Mouse (Mus musculus): ENCODE measurements around the gene Ppp1cc.
"Not testable (repeated sequence)": the region's sequence is repeated elsewhere in the genome, so short reads cannot be mapped to it uniquely, and the experiment has no call there.

Ppp1cc gene

GRCm38 (mm10) chr5:122166636-122167161 lies 8.6 kb downstream of the Ppp1cc start:
- no peak for DNase-seq

- no peak for DNase-seq
These were observed 10.4 kb downstream of the Ppp1cc start for GRCm38 (mm10) chr5:122168344-122169069.

GRCm38 (mm10) chr5:122171058-122171457 lies 13.0 kb downstream of the Ppp1cc start:
- DNase-seq, result no peak

GRCm38 (mm10) chr5:122175402-122175801 lies 17.3 kb downstream of the Ppp1cc start:
- no peak for DNase-seq

- no peak for DNase-seq
These were observed 17.9 kb downstream of the Ppp1cc start for GRCm38 (mm10) chr5:122175961-122176360.

- peak; percentile 77 for DNase-seq
These were observed 18.3 kb downstream of the Ppp1cc start for GRCm38 (mm10) chr5:122176398-122176797.

- no peak for DNase-seq
These were observed 21.6 kb downstream of the Ppp1cc start for GRCm38 (mm10) chr5:122179665-122180064.

- DNase-seq, result no peak
These were observed 26.3 kb downstream of the Ppp1cc start for GRCm38 (mm10) chr5:122184283-122184806.

GRCm38 (mm10) chr5:122184858-122185257 lies 26.8 kb downstream of the Ppp1cc start:
- DNase-seq, result not testable (repeated sequence)

- no peak for DNase-seq
These were observed 31.0 kb downstream of the Ppp1cc start for GRCm38 (mm10) chr5:122189115-122189514.

GRCm38 (mm10) chr5:122190465-122190864 lies 32.4 kb downstream of the Ppp1cc start:
- DNase-seq, result no peak

- peak; percentile 40 for DNase-seq
These were observed 33.4 kb downstream of the Ppp1cc start for GRCm38 (mm10) chr5:122191269-122192063.

GRCm38 (mm10) chr5:122192347-122192746 lies 34.3 kb downstream of the Ppp1cc start:
- DNase-seq, result no peak

GRCm38 (mm10) chr5:122200872-122201271 lies 42.8 kb downstream of the Ppp1cc start:
- no peak for DNase-seq

- DNase-seq, result no peak
These were observed 43.8 kb downstream of the Ppp1cc start for GRCm38 (mm10) chr5:122201904-122202303.

GRCm38 (mm10) chr5:122204180-122204579 lies 46.1 kb downstream of the Ppp1cc start:
- no peak for DNase-seq

- DNase-seq, result no peak
These were observed 48.4 kb downstream of the Ppp1cc start, which contains the start of gene Hvcn1 for GRCm38 (mm10) chr5:122206475-122206874. Hvcn1 (plus strand) TSS chr5:122206804.

GRCm38 (mm10) chr5:122208909-122209308 lies 50.8 kb downstream of the Ppp1cc start:
- no peak for DNase-seq

GRCm38 (mm10) chr5:122209591-122210368 lies 51.7 kb downstream of the Ppp1cc start:
- peak; percentile 79 for DNase-seq

- DNase-seq, result no peak
These were observed 52.8 kb downstream of the Ppp1cc start for GRCm38 (mm10) chr5:122210890-122211289.

- DNase-seq, result no peak
These were observed 54.0 kb downstream of the Ppp1cc start for GRCm38 (mm10) chr5:122212125-122212524.

- not testable (repeated sequence) for DNase-seq
These were observed 54.7 kb downstream of the Ppp1cc start for GRCm38 (mm10) chr5:122212820-122213219.

- DNase-seq, result no peak
These were observed 55.8 kb downstream of the Ppp1cc start for GRCm38 (mm10) chr5:122213861-122214260.

All from kidney, postnatal 10 days (tissue).